In genomic region chr19:56577801-56578200, GRCm38 (mm10) we compare ENCODE assay signal across 15 mouse cellular contexts.
"Had no signal": no experiment of that assay in that cellular context is flagged by ENCODE, and none has a peak within 500 bp of the region (broad histone marks: within the 10 kb centered on the region; RNA-seq: fewer than 3 reads in every experiment).

No protein-coding gene starts in this region.

- H3K9me3 ChIP-seq: kidney, embryonic 15.5 days; limb, embryonic 10.5 days; limb, embryonic 13.5 days; megakaryocyte, embryonic 14.5 days had no signal

- H3K4me1 ChIP-seq: limb, embryonic 10.5 days; limb, embryonic 13.5 days had no signal

- H3K27me3 ChIP-seq: kidney, embryonic 15.5 days; limb, embryonic 13.5 days; megakaryocyte, embryonic 14.5 days had no signal

- DNase-seq: kidney, adult 11 months; kidney, adult 8-10 months; kidney, postnatal 10 days; kidney, postnatal 36 days; lung, embryonic 14.5 days; midbrain, embryonic 14.5 days; thymus, postnatal 36 days had no signal

- H3K9ac ChIP-seq: kidney, embryonic 15.5 days; limb, embryonic 13.5 days; lung, embryonic 14.5 days had no signal

- ATAC-seq: lung, postnatal 0 days had no signal

- H3K4me2 ChIP-seq: kidney, embryonic 15.5 days; limb, embryonic 13.5 days; lung, embryonic 14.5 days; midbrain, embryonic 11.5 days had no signal

- H3K4me3 ChIP-seq: kidney, embryonic 15.5 days; limb, embryonic 10.5 days; limb, embryonic 13.5 days; megakaryocyte, embryonic 14.5 days had no signal

- H3K27ac ChIP-seq: kidney, embryonic 15.5 days; limb, embryonic 10.5 days; limb, embryonic 13.5 days; macrophage; stomach, postnatal 0 days had no signal
